Mouse (Mus musculus): Measurements from ENCODE around the gene B230118H07Rik. TPM values are rescaled to one million over a fixed set of nuclear protein-coding genes. Genes with fewer than 3 reads are reported as not detected.

Gene B230118H07Rik
- 10 to 100 TPM; 21.1 to 24.9 TPM for total RNA-seq (2021)

DNA sequence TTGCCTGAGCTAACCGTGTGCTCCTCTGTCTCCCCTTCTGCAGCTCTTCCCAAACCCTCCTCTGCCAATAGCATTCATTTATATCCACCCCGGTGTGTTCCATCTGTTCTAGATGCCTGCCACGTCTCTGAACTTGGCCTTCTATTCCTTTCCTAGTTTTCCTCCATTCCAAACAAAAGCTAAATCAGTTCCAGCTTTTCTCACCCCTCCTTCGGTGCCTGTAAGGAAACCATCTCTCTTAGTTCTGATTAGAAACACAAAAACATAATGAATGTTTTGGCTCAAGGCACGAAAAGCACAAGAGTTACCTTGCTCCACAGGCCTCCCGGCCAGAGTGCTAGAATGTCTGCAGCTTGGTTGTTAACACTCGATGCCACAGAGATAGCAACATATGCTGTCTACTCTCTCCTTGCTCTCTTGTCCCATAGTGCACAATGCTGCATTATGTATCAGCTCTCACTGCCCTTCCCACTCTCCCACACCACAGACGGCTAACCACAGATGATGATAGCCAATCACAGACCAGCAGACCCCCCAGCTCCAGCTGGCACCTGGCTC, at the start of gene B230118H07Rik, which contains the start of gene Rag1:
Gene B230118H07Rik, minus strand, starts transcription at position 419 of the 558 bp plus-strand sequence.
Gene Rag1, minus strand, starts transcription at position 388 of the 558 bp plus-strand sequence.
- intact Hi-C loops (cut with DNase I), result no loop called here
- peak; percentile 20 for DNase-seq

- no peak for DNase-seq
- intact Hi-C loops (cut with DNase I), result loop anchor here (10.0 kb wide), 2 partner anchors 179 to 1389 kb away; no protein-coding TSS in a partner anchor
Measured at GRCm38 (mm10) chr2:101695584-101695983, 46.3 kb upstream of the B230118H07Rik start.

- intact Hi-C loops (cut with DNase I), result loop anchor here (5.0 to 10.0 kb wide), 3 partner anchors 181 to 1391 kb away; partner anchors contain the start of gene Fjx1
- DNase-seq, result no peak
Measured at GRCm38 (mm10) chr2:101693577-101694215, 44.4 kb upstream of the B230118H07Rik start.

DNA sequence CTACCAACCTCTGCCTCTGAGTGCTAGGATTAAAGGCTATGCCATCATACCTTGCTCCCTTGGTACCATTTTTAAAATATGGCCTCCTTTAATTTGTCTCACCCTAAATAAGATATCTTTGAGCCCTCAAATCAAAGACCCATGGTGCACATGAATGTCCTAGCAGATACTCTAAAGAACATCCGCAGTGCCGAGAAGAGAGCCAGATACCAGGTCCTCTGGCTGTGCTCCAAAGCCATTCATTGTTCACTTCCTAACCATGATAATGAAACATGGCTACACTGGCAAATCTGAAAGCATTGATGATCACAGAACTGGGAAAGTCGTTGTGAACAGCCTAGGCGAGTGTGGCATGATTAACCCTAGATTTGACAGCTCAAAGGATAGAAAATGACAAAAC, 43.7 kb upstream of the B230118H07Rik start:
- DNase-seq, result no peak
- intact Hi-C loops (cut with DNase I), result loop anchor here (5.0 to 10.0 kb wide), 3 partner anchors 182 to 1392 kb away; partner anchors contain the start of gene Fjx1

DNA sequence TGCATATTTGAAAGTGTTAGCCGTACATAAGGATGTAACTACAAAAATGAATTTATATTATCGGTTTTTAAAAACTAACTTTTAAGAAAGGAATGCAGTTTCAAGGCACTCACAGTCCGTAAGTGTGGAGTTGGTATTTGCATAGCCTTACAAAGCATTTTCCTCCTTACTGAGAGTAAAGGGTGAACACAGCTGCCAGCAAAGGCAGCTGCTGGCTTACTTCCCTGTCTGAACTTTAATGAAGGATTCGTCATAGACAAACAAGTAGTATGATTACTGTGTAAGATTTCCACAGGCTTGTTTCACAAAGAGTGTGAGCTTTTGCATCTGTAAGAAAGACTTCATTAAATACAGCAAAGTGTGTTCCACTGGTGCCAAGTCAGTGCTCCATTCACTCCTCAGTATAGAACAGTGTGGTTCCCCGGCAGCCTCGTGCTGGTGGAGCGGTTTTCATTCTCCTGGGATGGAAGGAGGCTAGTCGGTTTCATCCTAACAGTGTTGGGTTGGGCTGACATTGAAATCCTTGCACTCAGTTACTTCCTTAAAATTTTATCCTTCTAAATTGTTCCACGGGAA, 41.0 kb upstream of the B230118H07Rik start:
- DNase-seq, result no peak

DNA sequence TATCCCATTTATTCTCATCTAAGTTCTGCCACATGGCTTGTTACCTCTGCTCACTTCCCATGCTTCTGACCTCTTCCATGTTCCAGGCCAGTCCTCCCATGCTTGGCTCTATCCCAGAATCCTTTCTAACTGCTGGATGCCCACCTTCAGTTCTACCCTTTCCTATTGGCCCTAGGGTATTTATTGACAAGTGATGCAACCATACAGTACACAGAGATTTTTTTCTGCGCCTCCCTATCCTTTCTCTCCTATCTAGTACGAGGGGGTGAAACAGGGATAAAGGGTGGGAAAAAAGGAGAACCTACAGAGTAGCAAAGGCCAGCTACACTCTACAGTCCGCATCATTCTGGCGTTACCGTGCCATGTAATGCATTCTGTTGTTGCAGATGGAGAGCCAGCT, 38.7 kb upstream of the B230118H07Rik start:
- DNase-seq, result no peak
- intact Hi-C loops (cut with DNase I), result no loop called here

More for the DNA sequence above, 41.0 kb upstream of the B230118H07Rik start:
- intact Hi-C loops (cut with DNase I), result loop anchor here (5.0 to 10.0 kb wide), 3 partner anchors 184 to 1394 kb away; partner anchors contain the start of gene Fjx1

DNA sequence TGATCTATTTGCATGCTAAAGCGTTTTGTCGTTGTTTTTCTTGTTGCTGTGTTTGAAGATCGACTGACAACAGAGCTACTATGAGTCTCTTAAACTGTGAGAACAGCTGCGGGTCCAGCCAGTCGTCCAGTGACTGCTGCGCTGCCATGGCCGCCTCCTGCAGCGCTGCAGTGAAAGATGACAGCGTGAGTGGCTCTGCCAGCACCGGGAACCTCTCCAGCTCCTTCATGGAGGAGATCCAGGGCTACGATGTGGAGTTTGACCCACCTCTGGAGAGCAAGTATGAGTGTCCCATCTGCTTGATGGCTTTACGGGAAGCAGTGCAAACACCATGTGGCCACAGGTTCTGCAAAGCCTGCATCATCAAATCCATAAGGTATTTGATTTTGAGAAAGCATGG, 35.1 kb upstream of the B230118H07Rik start:
- DNase-seq, result peak; percentile 79
- intact Hi-C loops (cut with DNase I), result no loop called here

DNA sequence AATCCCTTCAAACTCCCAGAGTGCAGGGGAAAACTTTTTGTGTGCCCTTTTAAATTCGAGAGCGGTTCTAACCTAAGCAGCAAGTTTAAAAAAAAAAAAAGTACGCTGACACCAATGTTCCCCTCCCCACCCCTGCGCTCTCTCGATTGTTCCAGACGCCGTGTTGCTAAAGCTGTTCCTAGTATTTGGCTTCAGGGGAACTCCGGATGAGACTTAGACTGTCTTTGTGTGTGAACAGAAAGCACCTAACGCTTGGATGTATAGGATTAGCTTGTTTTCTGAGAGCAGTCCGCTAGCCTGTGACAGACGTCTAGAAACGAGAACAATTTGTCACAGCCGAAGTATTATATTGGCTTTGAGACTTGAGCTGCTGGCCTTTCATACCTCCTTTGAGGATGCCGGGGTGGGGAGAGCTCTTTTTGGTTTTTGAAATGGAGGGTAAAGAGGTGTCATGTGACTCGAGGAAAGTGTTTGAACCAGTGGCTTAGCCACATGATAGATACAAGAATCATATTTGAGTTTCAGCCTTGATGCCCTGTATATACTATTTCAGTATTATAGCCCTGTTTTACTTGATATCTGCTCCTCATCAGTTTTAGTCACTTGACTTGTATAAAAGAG, 29.9 kb upstream of the B230118H07Rik start:
- DNase-seq, result no peak
- intact Hi-C loops (cut with DNase I), result no loop called here

DNA sequence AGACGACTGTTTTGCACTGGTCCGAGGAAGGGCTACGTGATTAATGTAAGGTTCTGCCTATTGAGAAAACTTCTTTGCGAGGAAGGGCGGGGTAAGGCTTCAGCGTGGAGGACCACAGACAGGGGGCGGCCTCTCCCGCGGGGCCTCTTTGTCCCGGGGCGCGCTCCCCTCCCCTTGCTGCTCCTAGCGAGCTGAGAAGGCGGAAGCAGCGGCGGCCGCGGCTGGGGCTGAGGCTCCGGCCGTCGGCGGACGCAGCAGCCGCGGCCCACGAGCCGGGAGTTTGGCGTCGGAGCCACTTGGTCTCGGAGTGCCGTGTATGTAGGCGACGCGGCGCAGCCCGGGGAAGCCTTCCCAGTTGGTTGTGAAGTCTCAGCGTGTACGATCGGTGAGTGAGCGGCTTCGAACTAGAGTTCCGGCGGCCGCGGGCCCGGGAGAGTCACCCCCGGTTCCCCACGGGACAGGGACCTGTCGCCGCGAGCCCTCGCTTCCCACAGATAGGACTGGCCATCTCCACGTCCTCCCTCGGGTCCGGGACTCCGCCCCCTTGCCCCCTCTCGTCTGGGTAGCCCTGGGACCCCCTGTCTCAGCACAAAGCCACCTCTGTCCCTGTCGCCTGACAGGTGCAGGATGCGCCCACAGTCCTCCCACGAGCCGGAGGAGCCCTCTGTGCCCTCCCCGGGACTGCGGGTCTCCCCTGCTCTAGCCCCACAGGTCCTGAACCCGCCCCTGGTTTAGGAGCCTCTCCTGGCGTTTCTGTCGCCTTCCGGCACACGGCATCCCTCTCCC, 29.1 kb upstream of the B230118H07Rik start, which contains the start of gene Traf6:
Gene Traf6, plus strand, starts transcription at position 194 of the 786 bp plus-strand sequence.
- peak; percentile 87 for DNase-seq
- intact Hi-C loops (cut with DNase I), result no loop called here

DNA sequence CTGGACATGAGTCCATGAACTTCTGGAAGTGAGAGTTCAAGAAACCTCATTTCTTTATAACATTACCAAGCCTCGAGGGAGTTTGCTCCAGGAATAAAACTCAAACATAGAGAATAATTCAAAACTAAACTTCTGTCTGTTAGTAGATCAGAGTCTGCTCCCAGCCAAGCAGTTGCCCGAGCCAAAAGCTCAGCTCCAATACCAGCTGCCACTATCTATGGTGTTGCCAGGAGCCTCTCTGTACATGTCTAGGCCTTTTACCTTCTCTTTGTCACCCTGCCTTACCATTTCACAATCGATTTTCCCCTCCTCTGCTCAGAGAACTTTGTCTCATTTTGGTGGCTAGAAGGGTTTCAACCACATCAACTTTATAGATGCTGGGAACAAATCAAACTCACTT, 24.2 kb upstream of the B230118H07Rik start:
- peak; percentile 14 for DNase-seq
- intact Hi-C loops (cut with DNase I), result no loop called here

DNA sequence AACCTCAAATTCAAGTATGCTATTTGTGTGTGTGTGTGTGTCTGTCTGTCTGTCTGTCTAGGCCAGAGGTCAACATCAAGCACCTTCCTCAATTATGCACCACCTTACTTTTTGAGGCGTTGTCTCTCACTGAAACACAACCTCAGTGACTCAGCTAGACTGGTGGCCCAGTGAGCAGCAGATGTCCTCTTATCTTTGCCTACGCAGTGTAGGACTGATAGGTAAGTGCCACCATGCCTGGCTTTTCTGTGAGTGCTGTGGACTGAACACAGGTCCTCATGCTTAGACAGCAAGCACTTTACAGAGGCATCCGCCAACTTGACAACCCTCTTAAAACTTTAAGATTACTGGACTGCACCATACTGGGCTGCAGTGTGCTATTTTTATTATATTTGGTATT, 19.4 kb upstream of the B230118H07Rik start:
- no peak for DNase-seq

DNA sequence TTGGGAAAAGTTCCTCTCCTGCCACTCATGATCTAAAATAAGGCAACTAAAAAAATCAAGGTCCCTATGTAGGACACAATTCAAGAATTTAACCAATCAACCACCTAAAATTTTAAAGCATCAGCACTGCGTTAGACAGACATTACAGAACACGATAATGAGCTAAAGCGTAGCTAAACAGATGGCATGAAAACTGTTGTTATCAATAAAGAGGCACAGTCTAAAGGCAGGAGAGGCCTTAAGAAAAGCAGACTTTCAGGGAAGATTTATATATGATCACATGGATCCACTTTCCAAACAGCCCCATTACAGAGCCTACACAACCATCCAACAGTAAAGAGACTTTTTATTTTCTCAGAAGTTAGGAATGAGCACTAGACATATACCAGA, 16.4 kb upstream of the B230118H07Rik start:
- intact Hi-C loops (cut with DNase I), result no loop called here
- DNase-seq, result no peak

More for the DNA sequence above, 19.4 kb upstream of the B230118H07Rik start:
- intact Hi-C loops (cut with DNase I), result no loop called here

DNA sequence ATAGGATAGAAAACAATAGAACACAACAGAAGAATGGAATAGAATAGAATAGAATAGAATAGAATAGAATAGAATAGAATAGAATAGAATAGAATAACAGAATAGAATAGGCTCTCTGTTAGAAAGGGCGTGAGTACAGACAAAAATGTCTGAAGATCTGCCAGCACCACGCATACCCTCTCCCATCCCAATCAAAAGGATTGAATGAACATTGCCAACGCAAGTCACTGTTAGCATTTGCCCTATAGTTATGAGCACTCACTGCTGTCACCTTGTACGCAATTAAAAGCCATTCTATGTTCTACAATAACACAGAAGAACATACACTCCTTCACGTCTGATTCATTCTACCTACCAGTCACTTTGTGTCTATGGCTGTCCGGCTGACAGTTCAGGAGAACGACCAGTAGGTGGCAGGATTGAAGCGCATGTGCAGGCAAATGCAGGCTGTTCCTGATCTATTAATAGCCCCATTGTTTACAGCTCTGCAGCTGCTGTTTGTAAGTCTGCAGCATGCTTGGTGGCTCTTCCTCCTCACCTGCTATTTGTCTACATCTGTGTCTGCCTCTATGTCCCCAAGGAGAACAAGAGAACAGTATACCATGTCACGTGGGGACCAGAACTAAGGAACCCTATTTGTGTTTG, 15.8 kb upstream of the B230118H07Rik start:
- intact Hi-C loops (cut with DNase I), result no loop called here

DNA sequence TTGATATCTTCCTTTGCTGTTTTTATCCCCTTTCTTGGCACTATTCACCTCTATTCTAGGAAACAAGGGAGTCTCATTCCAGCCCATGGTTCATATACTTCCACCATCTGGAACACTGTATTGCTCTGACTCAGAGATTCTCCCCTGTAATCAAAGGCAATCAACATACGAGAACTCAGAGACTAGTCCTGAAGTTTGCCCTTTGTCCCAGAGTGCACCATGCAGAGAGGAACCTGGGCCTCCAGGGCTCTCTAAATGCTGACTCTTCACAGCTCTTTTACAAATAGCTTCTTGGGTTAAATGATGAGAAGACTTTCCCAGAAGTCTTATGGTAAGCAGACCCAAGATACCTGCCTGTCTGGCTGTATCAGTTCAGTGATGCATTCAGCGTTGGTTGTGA, 11.2 kb upstream of the B230118H07Rik start:
- DNase-seq, result no peak

More for the DNA sequence above, 15.8 kb upstream of the B230118H07Rik start:
- peak; percentile 81 for DNase-seq

DNA sequence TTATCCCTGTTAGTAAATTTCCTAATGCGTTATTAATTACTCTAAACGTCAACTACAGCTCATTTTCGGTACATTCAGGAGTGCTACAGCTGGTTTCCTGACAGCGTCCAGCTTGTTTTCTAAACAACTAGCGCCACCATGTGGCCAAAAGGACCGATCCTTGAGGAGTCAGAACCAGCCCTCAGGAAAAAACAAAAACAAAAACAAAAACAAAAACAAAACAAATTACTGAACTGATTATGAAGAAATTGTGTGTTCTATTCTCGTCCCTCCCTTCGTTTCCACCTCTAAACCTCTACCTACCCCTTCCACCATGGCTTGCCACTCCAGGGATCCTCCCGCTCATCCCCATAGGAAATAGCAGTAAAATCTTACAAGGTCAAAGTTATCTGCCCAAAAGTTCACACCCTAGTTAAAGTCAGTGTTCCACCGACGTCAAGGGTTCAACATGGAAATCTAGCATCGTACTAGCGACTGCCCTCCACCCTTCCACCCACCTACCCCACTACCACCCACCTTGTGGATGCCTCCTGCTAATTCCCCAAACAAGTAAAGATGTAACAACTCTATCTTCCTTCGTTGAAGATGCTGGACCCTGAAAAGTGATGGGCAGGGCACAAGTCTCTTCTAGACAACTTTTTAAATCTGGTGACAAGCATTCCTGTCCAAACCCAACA, 3.7 kb upstream of the B230118H07Rik start:
- peak; percentile 89 for DNase-seq
- intact Hi-C loops (cut with DNase I), result loop anchor here (10.0 kb wide), 4 partner anchors 58 to 478 kb away; no protein-coding TSS in a partner anchor

More for the DNA sequence above, 11.2 kb upstream of the B230118H07Rik start:
- intact Hi-C loops (cut with DNase I), result no loop called here

DNA sequence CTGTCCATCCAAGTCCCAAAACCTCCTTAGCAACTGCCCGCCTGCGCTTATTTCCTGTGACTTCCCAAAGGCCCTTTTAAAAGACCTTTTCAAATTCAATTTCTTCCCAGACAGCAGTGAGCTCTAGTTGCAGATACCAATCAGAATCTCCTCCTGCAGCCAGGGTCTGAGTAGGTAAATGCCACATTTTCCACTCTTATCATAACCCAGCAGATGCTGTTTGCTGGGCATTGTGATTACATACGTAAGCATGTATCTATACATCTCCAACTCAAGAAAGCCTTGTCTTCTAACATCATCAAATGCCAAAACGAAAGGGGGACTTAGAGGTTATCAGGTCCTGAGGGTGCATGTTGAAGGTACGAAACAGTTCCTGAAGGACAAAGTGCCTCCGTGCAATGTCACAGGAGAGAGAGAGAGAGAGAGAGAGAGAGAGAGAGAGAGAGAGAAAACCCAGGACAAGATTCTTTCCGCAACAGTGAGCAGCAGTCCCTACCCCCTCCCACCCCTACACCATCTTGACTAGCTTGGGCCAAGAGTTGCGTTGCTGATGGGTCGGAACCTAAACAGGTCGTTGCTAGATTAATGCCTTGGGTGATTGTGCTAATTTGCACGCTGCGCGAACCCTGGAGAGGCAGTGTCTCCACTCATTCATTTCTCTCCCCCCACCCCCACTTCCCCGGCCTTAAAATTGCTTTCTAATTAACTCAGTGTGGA, 3.0 kb upstream of the B230118H07Rik start:
- intact Hi-C loops (cut with DNase I), result loop anchor here (10.0 kb wide), 4 partner anchors 58 to 478 kb away; no protein-coding TSS in a partner anchor
- DNase-seq, result peak; percentile 29

DNA sequence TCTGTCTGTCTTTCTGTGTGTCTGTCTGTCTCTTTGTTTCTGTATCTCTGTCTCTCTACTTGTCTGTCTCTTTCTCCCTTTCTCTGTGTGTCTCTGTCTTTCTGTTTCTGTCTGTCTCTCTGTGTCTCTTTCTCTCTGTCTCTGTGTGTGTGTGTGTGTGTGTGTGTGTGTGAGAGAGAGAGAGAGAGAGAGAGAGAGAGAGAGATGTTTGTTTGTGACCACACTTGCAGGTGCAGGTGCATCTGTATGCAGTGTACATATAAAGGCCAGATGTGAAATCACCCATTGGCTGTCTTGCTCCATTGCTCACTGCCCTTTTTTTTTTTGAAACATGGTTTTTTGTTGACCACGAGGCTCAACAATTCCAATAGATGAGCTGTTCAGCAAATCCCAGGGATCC, 1.1 kb upstream of the B230118H07Rik start:
- no peak for DNase-seq
- intact Hi-C loops (cut with DNase I), result loop anchor here (10.0 kb wide), 4 partner anchors 56 to 476 kb away; no protein-coding TSS in a partner anchor

DNA sequence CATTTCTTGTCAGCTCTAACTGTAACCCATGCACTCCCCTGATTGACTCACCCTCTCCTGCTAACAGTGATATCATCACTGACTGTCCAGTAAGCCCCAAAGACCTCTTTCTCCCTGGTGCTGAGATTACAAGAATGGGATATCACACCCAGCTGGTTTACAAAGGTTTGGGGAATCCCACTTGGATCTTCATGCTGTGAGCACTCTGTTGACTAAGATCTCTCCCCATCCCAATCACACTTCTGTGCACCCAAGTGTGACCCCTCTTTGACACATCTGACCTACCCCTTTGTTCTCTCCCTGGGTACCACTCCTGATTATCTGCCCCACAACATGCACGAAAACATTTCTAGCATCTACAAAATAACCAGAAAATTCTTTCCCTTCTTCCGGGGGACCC, 971 bp downstream of the B230118H07Rik start:
- intact Hi-C loops (cut with DNase I), result no loop called here
- DNase-seq, result no peak

Data from left cerebral cortex, postnatal 4 days (tissue).